Mouse (Mus musculus): Measurements from ENCODE around the gene Mettl27.

DNA sequence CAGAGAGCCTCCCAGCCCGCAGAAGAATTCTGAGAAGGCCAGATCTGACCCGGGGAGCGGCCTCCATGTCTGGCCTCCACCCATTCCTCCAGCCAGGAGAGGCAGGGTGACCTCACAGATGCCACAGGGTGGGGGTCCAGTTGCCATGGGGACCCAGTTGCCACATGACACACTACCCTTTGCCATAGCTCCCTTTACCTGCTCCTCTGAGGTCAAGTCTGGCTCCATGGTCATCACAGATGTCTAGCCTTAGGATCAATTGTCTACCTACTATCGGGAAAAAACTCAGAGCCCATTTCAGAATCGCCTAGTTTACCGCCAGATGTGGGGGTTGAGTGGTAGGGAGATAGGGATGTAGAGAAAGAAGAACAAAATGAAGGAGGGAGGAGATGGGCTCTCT, 25.5 kb upstream of the Mettl27 start, which contains the start of gene Tmem270:
- TF ChIP-seq CTCF (IDR thresholded peaks at IDR 0.05; ENCODE audit: extremely low read depth, insufficient read depth, low read length): no peak
- no peak for TF ChIP-seq POLR2A (IDR thresholded peaks at IDR 0.05; ENCODE audit: extremely low read depth, insufficient read depth, low read length)

Measured in cortical plate, adult 2 months (tissue).